Mouse (Mus musculus) cerebellum, adult 9-10 months (tissue): Measurements from ENCODE around the gene Ralgapa2.
A peak's percentile ranks its signal among the peaks of the same experiment; 100 is the strongest.

ENCODE experiments used
- DNase-seq: peaks from one replicate; pipeline ENCODE4 v3.0.0; 2022

The Ralgapa2 gene

GRCm38 (mm10) chr2:146511911-146512580 lies at the start of gene Ralgapa2:
Gene Ralgapa2, minus strand, starts transcription at chr2:146512344.
- peak; percentile 100 for DNase-seq

DNA sequence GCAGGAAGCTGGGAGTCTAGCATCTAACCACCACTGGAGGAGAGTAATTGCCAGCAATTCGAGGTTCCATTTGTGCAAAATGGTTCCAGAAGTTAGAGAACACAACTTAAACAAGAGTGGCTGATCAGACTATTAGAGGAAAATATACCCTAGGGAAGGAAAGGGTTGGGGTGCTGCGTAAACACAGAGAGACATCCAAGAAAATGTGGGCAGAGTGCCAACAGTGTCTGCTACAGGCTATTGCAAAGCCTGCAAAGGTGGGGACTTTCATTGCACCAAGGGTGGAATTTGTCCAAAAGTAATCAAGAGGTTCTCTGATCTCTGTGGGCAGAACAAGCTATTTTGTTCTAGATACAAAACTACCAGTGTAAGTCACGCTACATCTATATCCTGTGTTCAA lies 49.4 kb upstream of the Ralgapa2 start:
- no peak for DNase-seq

DNA sequence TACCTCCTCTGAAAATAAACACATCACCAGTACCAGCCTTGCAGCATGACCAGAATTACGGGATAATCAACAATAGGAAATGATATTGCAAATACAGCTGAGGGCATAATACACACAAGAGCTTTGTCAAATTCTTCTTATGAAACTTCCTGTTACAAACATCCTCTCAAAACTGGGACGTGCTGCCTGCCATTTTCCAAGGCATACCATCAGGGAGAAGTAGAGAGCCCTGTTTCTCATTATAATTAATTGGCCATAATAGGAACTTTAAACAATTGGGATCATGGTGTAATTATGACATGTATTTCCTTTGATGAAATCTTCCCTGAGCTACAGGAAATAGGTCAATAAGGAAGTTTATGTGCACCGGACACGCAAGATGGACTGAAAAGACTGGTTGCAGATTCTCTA lies 48.5 kb upstream of the Ralgapa2 start:
- DNase-seq, result no peak

DNA sequence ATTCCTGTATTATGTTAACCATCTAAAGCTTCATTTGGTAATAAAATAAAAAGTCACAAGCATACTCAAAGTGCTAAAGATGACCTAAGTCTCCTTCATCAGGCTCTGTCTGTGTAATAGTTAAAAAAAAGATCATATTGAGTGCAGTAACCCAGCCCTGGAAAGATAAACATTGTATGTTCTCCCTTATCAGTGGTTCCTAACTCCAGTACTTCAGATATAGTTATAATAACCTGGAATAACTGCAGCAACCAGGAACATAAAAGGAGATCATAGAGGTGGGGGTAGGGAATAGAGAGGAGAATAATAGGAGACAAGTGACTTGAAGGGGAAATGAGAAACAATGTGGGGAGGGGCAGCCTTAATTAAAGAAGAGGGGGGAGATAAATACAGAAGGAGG lies 44.0 kb upstream of the Ralgapa2 start:
- no peak for DNase-seq

DNA sequence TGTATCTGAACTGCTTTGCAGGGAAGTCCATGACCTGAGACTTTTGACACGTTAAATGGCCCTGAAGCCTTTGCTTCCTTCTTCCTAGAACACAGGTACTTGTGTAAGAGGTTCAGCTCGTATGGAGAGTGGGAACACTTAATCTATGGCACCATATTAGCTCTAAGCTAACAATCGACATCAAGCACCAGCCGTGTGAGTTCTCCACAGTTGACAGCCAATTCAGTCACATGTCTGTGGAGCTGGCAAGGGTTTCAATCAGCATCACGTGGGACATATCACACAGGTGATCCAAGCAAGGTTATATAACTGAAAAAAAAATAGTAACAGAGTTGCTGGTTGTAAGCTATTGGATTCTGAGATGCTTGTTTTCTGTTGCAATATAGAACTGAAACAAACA lies 43.2 kb upstream of the Ralgapa2 start:
- no peak for DNase-seq

- DNase-seq, result no peak
Measured at GRCm38 (mm10) chr2:146553701-146554100, 41.6 kb upstream of the Ralgapa2 start.

DNA sequence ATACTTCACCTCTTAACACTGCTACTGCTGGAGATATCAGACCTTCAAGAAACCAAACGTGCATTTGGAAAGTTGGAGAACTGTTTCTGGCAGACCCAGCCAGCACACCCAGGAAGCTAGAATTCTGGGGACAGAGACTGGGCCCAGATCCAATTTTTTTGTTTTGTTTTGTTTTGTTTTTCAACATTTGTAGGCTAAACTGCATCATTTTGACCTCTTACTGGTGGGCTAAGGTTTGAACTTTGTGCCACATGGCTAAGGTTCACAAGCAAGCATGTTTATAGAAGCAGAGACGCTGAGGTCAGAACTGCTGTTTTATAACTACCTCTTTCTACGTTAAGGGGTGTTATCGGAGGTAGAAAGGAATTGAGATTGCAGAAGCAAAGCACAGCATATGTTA lies 39.7 kb upstream of the Ralgapa2 start:
- DNase-seq, result no peak

- DNase-seq, result peak; percentile 14
Measured at GRCm38 (mm10) chr2:146549111-146549776, 37.1 kb upstream of the Ralgapa2 start.

DNA sequence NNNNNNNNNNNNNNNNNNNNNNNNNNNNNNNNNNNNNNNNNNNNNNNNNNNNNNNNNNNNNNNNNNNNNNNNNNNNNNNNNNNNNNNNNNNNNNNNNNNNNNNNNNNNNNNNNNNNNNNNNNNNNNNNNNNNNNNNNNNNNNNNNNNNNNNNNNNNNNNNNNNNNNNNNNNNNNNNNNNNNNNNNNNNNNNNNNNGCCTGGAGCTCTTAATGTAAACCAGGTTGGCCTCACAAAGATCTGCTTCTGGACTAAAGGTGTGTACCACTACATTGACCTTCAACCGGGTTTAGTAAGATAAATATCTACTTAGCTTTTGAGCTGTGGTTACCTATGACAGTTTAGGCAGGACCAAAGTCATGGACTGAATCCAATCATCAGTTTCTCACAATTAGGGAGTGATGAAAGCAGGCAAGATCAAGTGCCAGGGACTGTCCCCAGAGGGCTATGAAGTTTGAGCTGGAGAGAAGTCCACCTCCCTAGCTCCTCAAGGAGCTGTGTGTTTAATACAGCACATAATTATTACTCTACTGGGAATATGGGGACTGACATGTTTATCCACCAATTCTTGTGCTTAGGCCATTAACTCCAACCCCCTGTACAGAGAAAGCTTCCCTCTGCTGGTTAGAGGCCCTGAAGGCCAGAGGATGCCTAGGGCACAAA lies 32.1 kb upstream of the Ralgapa2 start:
- no peak for DNase-seq

GRCm38 (mm10) chr2:146533118-146533949 lies 21.2 kb upstream of the Ralgapa2 start:
- no peak for DNase-seq

DNA sequence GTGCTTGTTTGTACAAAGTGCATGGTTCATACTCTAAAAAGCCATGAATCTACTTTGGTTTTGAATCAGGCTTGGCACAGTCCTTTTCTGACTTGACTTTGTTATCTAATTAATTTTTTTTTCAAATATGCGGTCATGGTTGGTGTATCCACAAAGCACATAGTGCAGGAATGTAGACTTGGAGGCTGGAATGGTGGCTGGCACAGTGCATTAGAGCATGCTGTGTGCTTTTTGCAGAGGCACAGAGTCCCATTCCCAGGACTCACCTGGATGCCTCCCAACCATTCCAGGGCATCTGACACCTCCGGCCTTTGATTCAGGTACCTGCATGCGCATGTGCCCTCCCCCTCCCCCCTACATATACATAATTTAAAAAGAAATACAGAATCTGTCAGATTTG lies 20.3 kb upstream of the Ralgapa2 start:
- DNase-seq, result no peak

DNA sequence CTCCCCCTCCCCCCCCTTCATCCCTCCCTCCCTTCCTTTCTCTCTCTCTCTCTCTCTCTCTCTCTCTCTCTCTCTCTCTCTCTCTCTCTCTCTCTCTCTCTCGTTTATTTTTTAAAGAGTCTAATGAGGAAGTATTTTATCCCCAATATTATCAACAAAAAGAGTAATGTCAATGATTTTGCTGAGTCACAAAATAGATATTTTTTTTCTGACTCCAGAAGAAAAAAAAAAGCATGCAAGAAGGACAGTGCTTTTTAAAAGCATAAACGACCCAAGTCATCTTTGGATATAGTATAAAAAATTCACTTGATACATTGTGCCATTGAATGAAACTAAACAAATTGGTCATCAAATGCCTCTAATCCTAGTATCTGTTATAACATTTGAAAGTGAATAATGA lies 13.3 kb upstream of the Ralgapa2 start:
- DNase-seq, result no peak

DNA sequence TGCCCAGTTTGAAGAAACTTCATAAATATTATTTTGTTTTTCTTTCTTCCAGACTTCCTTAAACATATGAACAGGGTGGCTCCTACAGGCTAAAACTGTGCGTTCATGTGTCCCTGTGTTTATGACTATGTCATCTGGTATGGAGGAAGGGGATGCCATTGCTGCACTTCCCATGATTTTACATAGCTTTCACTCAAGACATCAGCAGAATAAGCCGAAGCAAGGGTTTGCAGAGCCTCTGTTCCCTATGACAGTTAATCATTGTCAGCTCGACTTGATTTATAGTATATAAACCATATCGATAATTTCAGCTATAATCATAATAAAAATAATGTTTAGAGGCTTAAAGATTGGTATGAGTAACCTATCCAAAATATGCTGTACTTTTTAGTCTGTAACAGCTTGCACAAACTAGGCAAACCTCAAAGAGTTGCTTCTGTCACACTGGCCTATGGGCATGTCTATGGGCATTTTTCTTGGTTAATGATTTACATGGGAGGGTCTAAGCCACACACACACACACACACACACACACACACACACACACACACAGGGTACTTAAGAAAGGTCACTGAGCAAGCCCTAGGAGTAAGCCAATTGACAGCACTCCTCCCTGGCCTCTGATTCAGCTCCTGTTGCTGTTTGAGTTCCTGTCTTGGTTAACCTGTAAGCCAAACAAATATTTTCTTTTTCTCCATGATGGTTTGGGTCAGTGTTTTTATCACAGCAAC lies 12.7 kb upstream of the Ralgapa2 start:
- DNase-seq, result no peak

DNA sequence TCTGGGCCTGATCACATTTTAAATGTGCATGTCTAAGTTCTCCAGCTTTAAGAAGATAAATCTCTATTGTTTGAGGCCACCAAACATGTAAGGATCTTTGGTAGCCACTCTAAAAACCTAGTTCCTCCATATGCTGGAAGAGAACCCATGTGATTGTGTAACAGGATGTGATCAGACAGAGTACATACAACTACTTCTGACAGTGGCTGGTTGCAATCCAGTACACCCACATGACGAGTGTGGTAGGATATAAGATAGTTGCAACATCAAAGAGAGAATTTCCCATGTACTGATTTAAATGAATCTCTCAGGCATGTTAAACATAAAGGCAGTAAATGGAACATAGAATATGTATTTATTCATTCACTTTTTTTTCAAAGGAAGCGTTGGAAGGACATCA lies 4.8 kb upstream of the Ralgapa2 start:
- DNase-seq, result no peak

GRCm38 (mm10) chr2:146515081-146515480 lies 2.9 kb upstream of the Ralgapa2 start:
- DNase-seq, result no peak

- peak; percentile 66 for DNase-seq
Measured at GRCm38 (mm10) chr2:146512581-146512920, 407 bp upstream of the Ralgapa2 start.

GRCm38 (mm10) chr2:146511401-146511865 lies 711 bp downstream of the Ralgapa2 start:
- DNase-seq, result no peak

- peak; percentile 34 for DNase-seq
Measured at GRCm38 (mm10) chr2:146510780-146511179, 1.4 kb downstream of the Ralgapa2 start.

- no peak for DNase-seq
Measured at GRCm38 (mm10) chr2:146502578-146503311, 9.4 kb downstream of the Ralgapa2 start.

- DNase-seq, result no peak
Measured at GRCm38 (mm10) chr2:146500067-146500466, 12.1 kb downstream of the Ralgapa2 start.

DNA sequence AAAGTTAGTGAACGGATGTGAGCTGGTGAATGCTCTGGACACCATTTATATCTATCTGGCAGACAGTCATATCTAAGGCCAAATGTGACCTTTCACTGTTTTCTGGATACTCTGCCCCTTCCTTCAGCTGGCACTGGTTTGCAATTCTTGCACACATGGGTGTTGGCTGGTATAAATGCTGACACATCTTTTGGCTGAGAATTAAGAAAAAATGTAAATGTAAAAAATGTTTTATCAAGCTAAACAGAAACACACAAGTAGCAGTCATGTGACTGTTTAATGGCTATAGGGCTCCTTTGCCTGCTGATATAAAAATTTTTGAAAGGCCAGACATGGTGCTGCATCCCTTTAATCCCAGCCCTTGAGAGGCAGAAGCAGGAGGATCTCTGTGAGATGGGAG lies 13.0 kb downstream of the Ralgapa2 start:
- no peak for DNase-seq

DNA sequence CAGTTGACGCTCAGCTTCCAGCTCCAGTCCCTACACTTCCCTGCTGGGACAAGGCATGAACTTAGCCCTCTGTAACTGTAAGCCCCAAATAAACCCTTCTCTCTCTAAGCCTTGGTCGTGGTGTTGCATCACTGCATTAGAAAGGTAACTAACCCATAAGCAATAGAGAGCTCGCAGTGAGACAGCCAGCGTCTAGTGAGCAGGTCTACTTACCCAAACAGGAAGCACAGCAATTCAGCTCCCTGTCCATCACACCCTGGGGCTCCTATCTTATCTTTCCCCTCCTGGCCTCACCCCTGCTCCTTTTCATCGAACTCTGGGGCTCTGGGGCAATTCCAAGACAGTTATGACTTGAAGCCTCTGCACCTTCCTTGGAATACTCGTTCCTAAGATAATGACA lies 13.8 kb downstream of the Ralgapa2 start:
- no peak for DNase-seq
